Mouse (Mus musculus): ENCODE measurements around the gene Olfr429. TPM values are rescaled to one million over a fixed set of nuclear protein-coding genes. Genes with fewer than 3 reads are reported as not detected.

Gene Olfr429
- polyA plus RNA-seq, 1 experiment from 2014 or later = not detected

- Histone ChIP-seq H3K4me1 (replicated peaks; ENCODE audit: control insufficient read depth, insufficient read depth, low read length) (no peaks in the 10 kb centered on the region), H3K36me3 (ENCODE audit: control insufficient read depth, insufficient read depth, low read length) (no peaks in the 10 kb centered on the region), H3K27ac (ENCODE audit: low read depth, low read length) (no peak within 1 kb of the TSS), H3K4me3 (ENCODE audit: low read depth, low read length) (no peak within 1 kb of the TSS), H3K9me3 (ENCODE audit: control insufficient read depth, low read length) (no peaks in the 10 kb centered on the region), H3K9ac (ENCODE audit: low read depth, low read length) (no peak within 1 kb of the TSS), H3K4me2 (replicated peaks; ENCODE audit: low read depth, low read length) (no peak within 1 kb of the TSS), H3K27me3 (ENCODE audit: control insufficient read depth, insufficient read depth, low read length) (no peaks in the 10 kb centered on the region)
- WGBS = 87% methylated on average over 3 of the region's 3 CpGs
- ATAC-seq (ENCODE audit: low FRiP score) = no peak
- DNase-seq (ENCODE audit: low spot score) = no peak
Observed at GRCm38 (mm10) chr1:174131217-174131616, 47.1 kb downstream of the Olfr429 start, which contains the start of gene Olfr424. Gene Olfr424 (plus strand): TSS chr1:174131517.

- Histone ChIP-seq H3K9ac (ENCODE audit: low read depth, low read length) (no peak overlapping the region), H3K9me3 (ENCODE audit: control insufficient read depth, low read length) (no peaks in the 10 kb centered on the region), H3K36me3 (ENCODE audit: control insufficient read depth, insufficient read depth, low read length) (no peaks in the 10 kb centered on the region), H3K4me1 (replicated peaks; ENCODE audit: control insufficient read depth, insufficient read depth, low read length) (no peaks in the 10 kb centered on the region), H3K27me3 (ENCODE audit: control insufficient read depth, insufficient read depth, low read length) (no peaks in the 10 kb centered on the region), H3K4me2 (replicated peaks; ENCODE audit: low read depth, low read length) (no peak overlapping the region), H3K4me3 (ENCODE audit: low read depth, low read length) (no peak overlapping the region), H3K27ac (ENCODE audit: low read depth, low read length) (no peak overlapping the region)
- ATAC-seq (ENCODE audit: low FRiP score) = no peak
- WGBS = 69% methylated on average over 3 of the region's 3 CpGs
- no peak for DNase-seq (ENCODE audit: low spot score)
Observed at GRCm38 (mm10) chr1:174131999-174132398, 47.9 kb downstream of the Olfr429 start.

Other genes with a start within 250 kb of the Olfr429 start
- 0.17 and 0.52 TPM in 2 replicates for gene Ifi211, start 171.3 kb upstream of the Olfr429 start, polyA plus RNA-seq (2014; fragmentation: Nextera tagmentation; extraction: Ambion mirVana)
- 0.24 and 0.93 TPM in 2 replicates for gene Mndal, start 141.8 kb upstream of the Olfr429 start, polyA plus RNA-seq (2014; fragmentation: Nextera tagmentation; extraction: Ambion mirVana)
- 0.23 TPM in 1 of 2 replicates, not detected in the other for gene Ifi203, start 141.7 kb upstream of the Olfr429 start, polyA plus RNA-seq (2014; fragmentation: Nextera tagmentation; extraction: Ambion mirVana)
- not detected in 2 replicates for gene Ifi202b, start 101.6 kb upstream of the Olfr429 start, polyA plus RNA-seq (2014; fragmentation: Nextera tagmentation; extraction: Ambion mirVana)
- gene Ifi205, start 52.5 kb upstream of the Olfr429 start, polyA plus RNA-seq (2014; fragmentation: Nextera tagmentation; extraction: Ambion mirVana) = not detected in 2 replicates
- gene Olfr433, start 43.6 kb upstream of the Olfr429 start, polyA plus RNA-seq (2014; fragmentation: Nextera tagmentation; extraction: Ambion mirVana) = not detected in 2 replicates
- not detected in 2 replicates for gene Olfr432, start 35.1 kb upstream of the Olfr429 start, polyA plus RNA-seq (2014; fragmentation: Nextera tagmentation; extraction: Ambion mirVana)
- not detected in 2 replicates for gene Olfr430, start 17.7 kb upstream of the Olfr429 start, polyA plus RNA-seq (2014; fragmentation: Nextera tagmentation; extraction: Ambion mirVana)
- not detected in 2 replicates for gene Olfr427, start 12.6 kb downstream of the Olfr429 start, polyA plus RNA-seq (2014; fragmentation: Nextera tagmentation; extraction: Ambion mirVana)
- not detected in 2 replicates for gene Olfr231, start 36.8 kb downstream of the Olfr429 start, polyA plus RNA-seq (2014; fragmentation: Nextera tagmentation; extraction: Ambion mirVana)
- gene Olfr424, start 47.2 kb downstream of the Olfr429 start, polyA plus RNA-seq (2014; fragmentation: Nextera tagmentation; extraction: Ambion mirVana) = not detected in 2 replicates
- gene Olfr420, start 71.3 kb downstream of the Olfr429 start, polyA plus RNA-seq (2014; fragmentation: Nextera tagmentation; extraction: Ambion mirVana) = not detected in 2 replicates
- 1.9 and 2.9 TPM in 2 replicates for gene Spta1, start 88.4 kb downstream of the Olfr429 start, polyA plus RNA-seq (2014; fragmentation: Nextera tagmentation; extraction: Ambion mirVana)
- not detected in 2 replicates for gene Olfr419, start 167.7 kb downstream of the Olfr429 start, polyA plus RNA-seq (2014; fragmentation: Nextera tagmentation; extraction: Ambion mirVana)
- gene Mptx1, start 246.2 kb downstream of the Olfr429 start, polyA plus RNA-seq (2014; fragmentation: Nextera tagmentation; extraction: Ambion mirVana) = not detected in 2 replicates

All from hindbrain, embryonic 11.5 days (tissue).